Comparison of ENCODE assay signal across 30 mouse cellular contexts in the genomic region with DNA sequence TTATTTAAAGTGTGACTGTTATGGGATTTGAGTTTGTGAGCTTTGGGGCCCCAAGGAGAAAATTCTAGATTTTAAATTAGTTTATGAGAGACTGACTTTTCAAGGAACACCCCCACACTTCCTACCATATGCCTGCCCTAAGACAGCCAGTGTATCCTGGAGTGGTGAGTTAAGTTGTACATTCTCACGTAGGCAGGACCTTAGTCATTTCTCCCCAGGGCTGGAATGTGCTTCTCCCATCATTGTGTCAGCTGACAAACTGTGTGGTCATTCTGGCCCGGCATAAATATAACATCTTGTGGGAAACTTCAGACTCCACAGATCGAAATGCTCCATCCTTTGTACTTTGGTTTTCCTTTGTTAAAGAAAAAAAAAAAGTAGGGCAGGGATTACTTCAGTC.
DNase-seq lines count a peak whose midpoint lies in the region; ATAC-seq lines count a peak whose summit lies in the region.
"Had no signal": no experiment of that assay in that cellular context is flagged by ENCODE, and none has a peak within 500 bp of the region (broad histone marks: within the 10 kb centered on the region; RNA-seq: fewer than 3 reads in every experiment).

No protein-coding gene starts in this region.

- ATAC-seq in intestine, embryonic 16.5 days = no peak
- ATAC-seq: activated CD4-positive, CD25-positive, alpha-beta regulatory T cell, adult 4 months; CD4-positive, CD25-positive, alpha-beta regulatory T cell, adult 4 months; forebrain, embryonic 16.5 days; hindbrain, embryonic 16.5 days; intestine, embryonic 15.5 days had no signal

- H3K9me3 ChIP-seq in intestine, embryonic 16.5 days (ENCODE audit: control insufficient read depth, low read length) = no peaks in the 10 kb centered on the region
- H3K9me3 ChIP-seq: forebrain, embryonic 10.5 days; heart, embryonic 15.5 days; hindbrain, embryonic 10.5 days; intestine, embryonic 15.5 days; limb, embryonic 10.5 days; neural tube, embryonic 15.5 days; stomach, embryonic 15.5 days had no signal

- intact Hi-C loops in left cerebral cortex, postnatal 36 days (cut with DNase I) = no loop called here

- no peaks in the 10 kb centered on the region for H3K4me1 ChIP-seq in intestine, embryonic 16.5 days (ENCODE audit: control insufficient read depth, insufficient read depth, low read length)
- H3K4me1 ChIP-seq: forebrain, embryonic 10.5 days; hindbrain, embryonic 10.5 days; intestine, embryonic 15.5 days; limb, embryonic 10.5 days; neural tube, embryonic 15.5 days; stomach, embryonic 15.5 days had no signal

- no peak overlapping the region for H3K4me3 ChIP-seq in intestine, embryonic 16.5 days (ENCODE audit: low read length)
- H3K4me3 ChIP-seq: forebrain, embryonic 10.5 days; heart, embryonic 15.5 days; hindbrain, embryonic 10.5 days; intestine, embryonic 15.5 days; layer of hippocampus, adult 2 months; limb, embryonic 10.5 days; neural tube, embryonic 15.5 days; stomach, embryonic 15.5 days had no signal

- H3K9ac ChIP-seq in intestine, embryonic 16.5 days (ENCODE audit: low read depth, low read length) = no peak overlapping the region
- H3K9ac ChIP-seq: heart, embryonic 15.5 days; intestine, embryonic 15.5 days; neural tube, embryonic 15.5 days; stomach, embryonic 15.5 days had no signal

- no peak overlapping the region for H3K27ac ChIP-seq in intestine, embryonic 16.5 days (ENCODE audit: low read length)
- H3K27ac ChIP-seq: forebrain, embryonic 10.5 days; heart, embryonic 15.5 days; hindbrain, embryonic 10.5 days; intestine, embryonic 15.5 days; layer of hippocampus, adult 2 months; limb, embryonic 10.5 days; macrophage; neural tube, embryonic 15.5 days; stomach, embryonic 15.5 days had no signal

- H3K36me3 ChIP-seq in intestine, embryonic 16.5 days (ENCODE audit: control insufficient read depth, insufficient read depth, low read length) = no peaks in the 10 kb centered on the region
- H3K36me3 ChIP-seq: forebrain, embryonic 10.5 days; heart, embryonic 15.5 days; hindbrain, embryonic 10.5 days; intestine, embryonic 15.5 days; limb, embryonic 10.5 days; neural tube, embryonic 15.5 days; stomach, embryonic 15.5 days had no signal

- H3K4me2 ChIP-seq in intestine, embryonic 16.5 days (ENCODE audit: low read depth, low read length) = no peak overlapping the region
- H3K4me2 ChIP-seq: heart, embryonic 15.5 days; intestine, embryonic 15.5 days; midbrain, embryonic 11.5 days; neural tube, embryonic 15.5 days; stomach, embryonic 15.5 days had no signal

- no peaks in the 10 kb centered on the region for H3K27me3 ChIP-seq in intestine, embryonic 16.5 days (replicated peaks; ENCODE audit: control insufficient read depth, insufficient read depth, low read length)
- H3K27me3 ChIP-seq: heart, embryonic 15.5 days; intestine, embryonic 15.5 days; neural tube, embryonic 15.5 days; stomach, embryonic 15.5 days had no signal

- DNase-seq in left cerebral cortex, postnatal 36 days (ENCODE audit: low spot score in 2 of 2) = peak; percentile 29
- no peak for DNase-seq in left cerebral cortex, adult 11 months (ENCODE audit: low spot score)
- DNase-seq in 3T3-L1 (ENCODE audit: low read depth, low spot score) (peak; percentile 97), liver (no peak)
- DNase-seq in Muller cell, postnatal 12 days (ENCODE audit: inconsistent ontology term) = peak; percentile 77
- peak; percentile 84 for DNase-seq in fibroblast of lung, adult 2 months (ENCODE audit: low read depth)
- DNase-seq: adrenal gland, adult 8-10 months; cerebellum, adult 18-20 months; cerebellum, postnatal 14 days; embryo, embryonic 11 days; kidney, adult 9 months; kidney, postnatal 25 days; right cerebral cortex, postnatal 4 days; thymus, adult 18-20 months; thymus, postnatal 36 days had no signal

- 68% methylated on average over 3 of the region's 3 CpGs for WGBS in intestine, embryonic 16.5 days

Comparison
In these comparisons a context has a peak if more than half of its experiments do, and no peak if none do; other contexts are left out.
1. DNase-seq: peak in left cerebral cortex, postnatal 36 days (2 of 2), 3T3-L1 (single experiment), Muller cell, postnatal 12 days (single experiment) and fibroblast of lung, adult 2 months (single experiment); none in left cerebral cortex, adult 11 months (single experiment) and liver (single experiment).